Mouse (Mus musculus) brain, embryonic 14.5 days (tissue): ENCODE results near the gene Syne3.

Experiments used
- CTCF ChIP-seq: fragments of 200-500 bp; IDR thresholded peaks from 2 replicates; pipeline ENCODE4 v1.5.1; 2012; ENCODE audit warnings: inconsistent platforms, mild to moderate bottlenecking, moderate library complexity, borderline replicate concordance; ENCODE audit not compliant: insufficient read depth, insufficient read length; ENCODE audit errors: extremely low read depth
- POLR2A ChIP-seq: fragments of 200-500 bp; IDR thresholded peaks from 2 replicates; pipeline ENCODE4 v1.6.1; 2012; ENCODE audit warnings: mild to moderate bottlenecking, inconsistent platforms, borderline replicate concordance; ENCODE audit not compliant: poor library complexity, insufficient read depth, insufficient read length, severe bottlenecking; ENCODE audit errors: extremely low read depth

- no peak for TF ChIP-seq CTCF
- TF ChIP-seq POLR2A: no peak
Observed at GRCm38 (mm10) chr12:105003715-105004114, 5.9 kb downstream of the Syne3 start.
